ENCODE assay signal across 8 mouse cellular contexts in the genomic region with DNA sequence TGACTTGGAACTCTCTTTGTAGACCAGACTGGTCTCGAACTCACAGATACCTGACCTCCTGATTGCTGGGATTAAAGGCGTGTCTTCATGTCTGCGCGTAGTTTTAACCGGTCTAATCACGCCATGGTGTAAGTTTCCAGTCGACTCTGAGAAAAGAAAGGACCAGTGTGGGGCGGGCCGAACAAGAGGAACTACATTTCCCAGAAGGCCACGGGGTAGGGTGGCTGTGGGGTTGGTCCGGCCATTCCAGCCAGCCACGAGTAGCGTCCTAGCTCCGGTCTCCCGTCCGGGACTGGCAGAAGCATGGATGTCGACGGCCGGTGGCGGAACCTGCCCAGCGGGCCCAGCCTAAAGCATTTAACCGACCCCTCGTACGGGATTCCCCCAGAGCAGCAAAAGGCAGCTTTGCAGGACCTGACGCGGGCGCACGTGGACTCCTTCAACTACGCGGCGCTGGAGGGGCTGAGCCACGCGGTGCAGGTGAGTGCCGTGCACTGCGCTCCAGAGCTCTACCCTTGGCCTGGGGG. TPM values are rescaled to one million over a fixed set of nuclear protein-coding genes. Genes with fewer than 3 reads are reported as not detected.
A peak's percentile ranks its signal among the peaks of the same experiment; 100 is the strongest.
DNase-seq lines count a peak whose midpoint lies in the region; ATAC-seq lines count a peak whose summit lies in the region.

A gene (plus strand): TSS at position 212 of the 527 bp plus-strand sequence.

- intact Hi-C loops in left cerebral cortex, postnatal 14 days (cut with DNase I): no loop called here

- 0 out of 2 replicates have a peak within 1 kb of the TSS, but pooled peaks have one; percentile 11 for H3K27ac ChIP-seq in intestine, embryonic 14.5 days (ENCODE audit: low read depth)

- under 1% methylated on average over 35 of the region's 35 CpGs for WGBS in intestine, embryonic 14.5 days

- H3K4me3 ChIP-seq in intestine, embryonic 14.5 days (ENCODE audit: low read depth, low read length): peak within 1 kb of the TSS; percentile 78

- H3K4me1 ChIP-seq in intestine, embryonic 14.5 days (replicated peaks; ENCODE audit: control insufficient read depth, insufficient read depth, low read length): no peaks in the 10 kb centered on the region; the same call in 1 of the 2 replicates

- ATAC-seq in intestine, embryonic 14.5 days (replicated peaks; ENCODE audit: low FRiP score, low TSS enrichment, low read depth): peak; percentile 99

- peak within 1 kb of the TSS; percentile 82 for H3K4me2 ChIP-seq in intestine, embryonic 14.5 days (ENCODE audit: low read length)

- H3K36me3 ChIP-seq in intestine, embryonic 14.5 days (ENCODE audit: control insufficient read depth, insufficient read depth, low read length): peaks cover 32% of the 10 kb centered on the region

- DNase-seq in adrenal gland, adult 18-20 months (ENCODE audit: low spot score in 2 of 2): peak; percentile 83 to 84
- DNase-seq in embryo, embryonic 11 days: peak; percentile 94
- DNase-seq in gastrocnemius, postnatal 25 days: peak; percentile 93
- peak; percentile 93 for DNase-seq in intestine, embryonic 14.5 days (ENCODE audit: low spot score)
- DNase-seq in left cerebral cortex, postnatal 14 days (ENCODE audit: low spot score in 2 of 2): peak; percentile 90 to 94
- DNase-seq in mesoderm, embryonic 11.5 days (ENCODE audit: low read depth, low spot score): peak; percentile 93
- peak; percentile 89 to 93 for DNase-seq in right cerebral cortex, postnatal 36 days (ENCODE audit: low spot score in 2 of 2)
- peak; percentile 95 for DNase-seq in yolk sac, embryonic 10.5 days (ENCODE audit: low spot score)

- H3K27me3 ChIP-seq in intestine, embryonic 14.5 days (replicated peaks; ENCODE audit: control insufficient read depth, insufficient read depth, low read length): no peaks in the 10 kb centered on the region

- H3K9me3 ChIP-seq in intestine, embryonic 14.5 days (ENCODE audit: control insufficient read depth, low read length): no peaks in the 10 kb centered on the region

- H3K9ac ChIP-seq in intestine, embryonic 14.5 days (ENCODE audit: low read length): peak within 1 kb of the TSS; percentile 65

RNA-seq across cellular contexts. Expression of the gene that starts here (rescaled TPM):
- total RNA-seq in adrenal gland, adult 18-20 months (2021): 10 to 100 TPM; 18.3 to 19.0 TPM
- total RNA-seq in gastrocnemius, postnatal 25 days (2021): 10 to 100 TPM; 10.7 to 11.4 TPM
- polyA plus RNA-seq in intestine, embryonic 14.5 days (2014; fragmentation: Nextera tagmentation; extraction: Ambion mirVana): 23.2 and 31.7 TPM in 2 replicates
- total RNA-seq in left cerebral cortex, postnatal 14 days (2021): 10 to 100 TPM; 20.9 to 21.1 TPM

Comparison
In these comparisons a context has a peak if more than half of its experiments do, and no peak if none do; other contexts are left out.
1. Peak in every context shown above with its lines: DNase-seq, ATAC-seq, H3K4me3 ChIP-seq and H3K27ac ChIP-seq.